Mouse (Mus musculus) C2C12 (cell line): ENCODE measurements around the gene Efna5.

Experiments
- CEBPB ChIP-seq: IDR thresholded peaks from one replicate; pipeline ENCODE4 v1.6.1; 2011; ENCODE audit warnings: low read depth, mild to moderate bottlenecking, control low read depth, moderate library complexity
- CTCF ChIP-seq: IDR thresholded peaks from one replicate; pipeline ENCODE4 v1.5.1; 2011; ENCODE audit not compliant: control insufficient read depth, insufficient read depth, insufficient read length
- FOSL1 ChIP-seq: IDR thresholded peaks from one replicate; pipeline ENCODE4 v1.8.0; 2011; ENCODE audit warnings: mild to moderate bottlenecking, low read length; ENCODE audit not compliant: poor library complexity, insufficient read depth, severe bottlenecking
- MAX ChIP-seq: IDR thresholded peaks from one replicate; pipeline ENCODE4 v1.6.1; 2011; ENCODE audit warnings: mild to moderate bottlenecking, control low read depth
- MYOD1 ChIP-seq: IDR thresholded peaks from one replicate; pipeline ENCODE4 v1.6.1; 2011; ENCODE audit warnings: low read depth; ENCODE audit not compliant: control insufficient read depth, insufficient read length
- MYOG ChIP-seq: IDR thresholded peaks from one replicate; pipeline ENCODE4 v1.6.1; 2011; ENCODE audit not compliant: control insufficient read depth, insufficient read length; ENCODE audit errors: extremely low read depth
- USF1 ChIP-seq: IDR thresholded peaks from one replicate; pipeline ENCODE4 v1.6.1; 2011; ENCODE audit warnings: low read depth, mild to moderate bottlenecking, control low read depth, moderate library complexity

- TF ChIP-seq CTCF (no peak), MYOD1 (no peak), MYOG (no peak), MAX (no peak), USF1 (no peak), CEBPB (no peak), FOSL1 (no peak)
These were observed 266.9 kb downstream of the Efna5 start for GRCm38 (mm10) chr17:62614237-62614636.
